Mouse (Mus musculus) kidney, embryonic 14.5 days (tissue): ENCODE results near the gene Ubl4a. TPM values are rescaled to one million over a fixed set of nuclear protein-coding genes. Genes with fewer than 3 reads are reported as not detected.
"Not testable (repeated sequence)": the region's sequence is repeated elsewhere in the genome, so short reads cannot be mapped to it uniquely, and the experiment has no call there.

Experiments used
- ATAC-seq: fragments of 200-750 bp; cut with Nextera tagmentation; 2 replicates; pipeline ENCODE4 v1.8.0; 2017; ENCODE audit warnings: moderate number of reproducible peaks, mild to moderate bottlenecking, moderate TSS enrichment, moderate library complexity; ENCODE audit not compliant: low FRiP score, low TSS enrichment
- H3K27ac ChIP-seq: fragments of 300-500 bp; sonication (generic); 2 replicates; pipeline ENCODE4 v1.5.1; 2014; ENCODE audit warnings: low read depth, mild to moderate bottlenecking, low read length, moderate library complexity, mixed read lengths
- H3K27me3 ChIP-seq: fragments of 300-500 bp; sonication (generic); 2 replicates; pipeline ENCODE4 v1.6.1; 2014; ENCODE audit warnings: mild to moderate bottlenecking, low read length; ENCODE audit not compliant: control insufficient read depth, insufficient read depth
- H3K36me3 ChIP-seq: fragments of 300-500 bp; sonication (generic); 2 replicates; pipeline ENCODE4 v1.6.1; 2014; ENCODE audit warnings: low read length, mixed read lengths; ENCODE audit not compliant: control insufficient read depth, insufficient read depth
- H3K4me1 ChIP-seq: fragments of 300-500 bp; sonication (generic); 2 replicates; pipeline ENCODE4 v1.6.1; 2014; ENCODE audit warnings: low read length, mixed read lengths; ENCODE audit not compliant: control insufficient read depth, insufficient read depth
- H3K4me2 ChIP-seq: fragments of 300-500 bp; sonication (generic); replicated peaks from 2 replicates; pipeline ENCODE4 v1.6.1; 2014; ENCODE audit warnings: low read depth, mild to moderate bottlenecking, low read length
- H3K4me3 ChIP-seq: fragments of 300-500 bp; sonication (generic); 2 replicates; pipeline ENCODE4 v1.5.1; 2014; ENCODE audit warnings: mild to moderate bottlenecking, low read length
- H3K9ac ChIP-seq: fragments of 300-500 bp; sonication (generic); 2 replicates; pipeline ENCODE4 v1.6.1; 2014; ENCODE audit warnings: low read depth, mild to moderate bottlenecking, low read length, moderate library complexity
- H3K9me3 ChIP-seq: fragments of 300-500 bp; sonication (generic); 2 replicates; pipeline ENCODE4 v1.6.1; 2016; ENCODE audit warnings: low read length; ENCODE audit not compliant: control insufficient read depth
- WGBS: fragments of 180-500 bp; shearing (Covaris S2); extraction: QIAGEN DNeasy Blood & Tissue Kit; methylation state at CpG from one replicate; pipeline ENCODE4 v1.1.7; 2014; 5-methylcytosine and 5-hydroxymethylcytosine counted together
- polyA plus RNA-seq: library from polyadenylated mRNA; unstranded; fragments of >200 nt; fragmentation: Nextera tagmentation; extraction: Ambion mirVana; gene quantifications from 2 replicates; pipeline ENCODE4 v1.2.1, GENCODE M21; 2014

Gene Ubl4a
- polyA plus RNA-seq, 1 experiment from 2014 or later: 74.6 TPM

DNA sequence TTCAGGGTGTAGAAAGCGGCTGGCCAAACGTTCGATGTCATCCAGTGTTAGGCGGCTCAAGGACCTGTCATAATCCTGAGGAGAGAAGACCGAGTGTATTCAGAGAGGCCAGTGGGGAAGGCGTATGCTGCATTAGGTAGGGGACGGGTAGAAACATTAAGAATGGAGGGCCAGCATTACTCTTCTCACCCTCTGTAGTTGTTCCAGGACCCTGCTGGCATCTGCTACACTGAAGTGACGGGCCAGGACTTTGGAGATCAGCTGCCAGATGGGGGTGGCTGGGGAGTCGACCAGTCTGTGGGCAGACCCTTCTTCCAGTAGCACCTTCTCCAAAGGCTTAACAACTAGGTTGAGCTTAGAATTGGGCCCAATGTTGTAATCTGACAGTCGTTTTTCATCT, 5.5 kb downstream of the Ubl4a start:
- H3K27ac ChIP-seq: peak overlapping the region; percentile 67; the same call in 1 of the 2 replicates
- 66% methylated on average over 10 of the region's 10 CpGs for WGBS

GRCm38 (mm10) chrX:74359171-74359570, 13.8 kb downstream of the Ubl4a start:
- Histone ChIP-seq H3K27ac (no peak overlapping the region), H3K27me3 (no peaks in the 10 kb centered on the region), H3K4me1 (no peaks in the 10 kb centered on the region), H3K9me3 (no peaks in the 10 kb centered on the region), H3K9ac (no peak overlapping the region), H3K36me3 (no peaks in the 10 kb centered on the region), H3K4me2 (no peak overlapping the region), H3K4me3 (no peak overlapping the region)
- 48% methylated on average over 11 of the region's 11 CpGs for WGBS
- no peak for ATAC-seq

More for the DNA sequence above, 5.5 kb downstream of the Ubl4a start:
- H3K4me1 ChIP-seq: no peaks in the 10 kb centered on the region
- peaks cover 2% of the 10 kb centered on the region; the same call in 1 of the 2 replicates for H3K36me3 ChIP-seq
- H3K9ac ChIP-seq: peak overlapping the region; percentile 79; the same call in 1 of the 2 replicates
- H3K4me2 ChIP-seq: peak overlapping the region; percentile 47
- no peak for ATAC-seq
- peak overlapping the region; percentile 56 for H3K4me3 ChIP-seq
- H3K27me3 ChIP-seq: no peaks in the 10 kb centered on the region
- H3K9me3 ChIP-seq: no peaks in the 10 kb centered on the region

DNA sequence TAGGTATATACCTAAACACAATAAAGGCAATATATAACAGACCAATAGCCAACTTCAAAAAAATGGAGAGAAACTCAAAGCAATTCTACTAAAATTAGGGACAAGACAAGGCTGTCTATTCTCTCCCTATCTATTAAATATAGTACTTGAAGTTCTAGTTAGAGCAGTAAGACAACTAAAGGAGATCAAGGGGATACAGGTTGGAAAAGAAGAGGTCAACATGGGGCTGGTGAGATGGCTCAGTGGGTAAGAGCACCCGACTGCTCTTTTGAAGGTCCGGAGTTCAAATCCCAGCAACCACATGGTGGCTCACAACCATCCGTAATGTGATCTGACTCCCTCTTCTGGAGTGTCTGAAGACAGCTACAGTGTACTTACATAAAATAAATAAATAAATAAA, 15.9 kb downstream of the Ubl4a start:
- H3K9me3 ChIP-seq, H3K27me3 ChIP-seq, H3K36me3 ChIP-seq, H3K9ac ChIP-seq, H3K27ac ChIP-seq, ATAC-seq, H3K4me1 ChIP-seq, H3K4me2 ChIP-seq, H3K4me3 ChIP-seq: not testable (repeated sequence)
- WGBS: 92% methylated on average over 2 of the region's 3 CpGs

DNA sequence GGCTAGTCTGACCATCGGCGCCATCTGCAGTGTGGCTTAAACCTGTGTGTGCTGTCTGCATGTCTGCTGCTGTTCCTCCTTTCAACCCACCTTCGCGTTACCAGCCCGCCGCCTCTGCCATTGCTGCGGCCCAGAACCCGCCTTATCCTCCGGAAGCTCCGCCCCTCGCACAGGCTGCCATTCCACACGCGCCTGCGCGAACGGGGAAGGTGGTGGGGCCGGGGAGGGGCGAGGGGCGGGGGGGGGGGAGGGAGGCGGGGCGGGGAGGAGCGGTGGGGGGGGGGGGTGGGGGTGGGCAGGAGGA, 19.6 kb downstream of the Ubl4a start, which contains the start of gene Lage3:
Gene Lage3 (minus strand): TSS at position 152 of the 304 bp plus-strand sequence.
- no peaks in the 10 kb centered on the region for H3K36me3 ChIP-seq
- H3K27me3 ChIP-seq: no peaks in the 10 kb centered on the region
- peak; percentile 86 for ATAC-seq
- 24% methylated on average over 9 of the region's 22 CpGs for WGBS
- no peak within 1 kb of the TSS for H3K27ac ChIP-seq
- H3K4me1 ChIP-seq: no peaks in the 10 kb centered on the region
- no peaks in the 10 kb centered on the region for H3K9me3 ChIP-seq
- H3K4me2 ChIP-seq: peak within 1 kb of the TSS; percentile 60
- H3K4me3 ChIP-seq: peak within 1 kb of the TSS; percentile 46
- H3K9ac ChIP-seq: peak within 1 kb of the TSS; percentile 60

DNA sequence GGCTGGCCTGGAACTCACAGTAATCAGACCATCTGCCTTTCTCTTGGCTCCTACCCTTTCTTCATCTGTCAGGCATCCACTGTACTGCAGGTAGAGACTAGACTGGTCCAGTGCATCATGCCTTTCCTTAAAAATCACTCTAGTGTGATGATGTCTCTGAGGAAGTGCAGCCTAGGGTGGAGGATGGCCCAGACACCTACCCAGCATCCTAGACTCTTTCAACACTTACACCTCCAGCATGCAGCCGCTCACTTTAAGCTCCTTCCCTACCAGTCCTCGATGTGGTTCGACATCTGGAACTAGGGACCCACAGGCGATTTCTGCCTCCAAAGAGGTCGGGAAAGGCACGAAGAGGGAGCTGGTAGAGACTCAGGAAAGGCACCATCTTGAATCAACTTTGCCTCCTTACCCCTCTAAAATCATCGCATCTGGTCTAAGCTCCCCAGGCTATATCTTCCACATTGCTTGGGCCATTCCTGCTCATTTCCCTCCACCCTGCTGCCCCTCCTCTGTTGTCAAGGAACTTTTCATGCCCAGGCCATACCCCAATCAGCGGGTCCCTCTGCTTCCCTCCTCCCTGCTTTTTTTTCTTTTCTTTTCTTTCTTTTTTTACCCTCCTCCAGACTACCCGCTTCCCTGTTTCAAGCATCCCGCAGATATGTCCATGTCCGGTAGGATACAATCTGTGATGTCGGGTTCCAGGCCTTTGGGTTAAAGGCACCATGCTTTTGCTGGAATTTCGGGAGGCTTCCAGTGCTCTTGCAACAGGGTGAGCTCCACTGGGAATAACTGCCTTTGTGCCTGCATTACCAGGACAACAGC, 20.2 kb downstream of the Ubl4a start:
- Histone ChIP-seq H3K4me2 (peak overlapping the region; percentile 60), H3K27ac (no peak overlapping the region), H3K9ac (peak overlapping the region; percentile 60), H3K4me1 (no peaks in the 10 kb centered on the region), H3K9me3 (no peaks in the 10 kb centered on the region), H3K36me3 (no peaks in the 10 kb centered on the region), H3K27me3 (no peaks in the 10 kb centered on the region), H3K4me3 (peak overlapping the region; percentile 46)
- peak; percentile 70 for ATAC-seq
- 33% methylated on average over 13 of the region's 13 CpGs for WGBS

GRCm38 (mm10) chrX:74330166-74330930, 42.7 kb downstream of the Ubl4a start:
- peak overlapping the region; percentile 63; the same call in 1 of the 2 replicates for H3K9ac ChIP-seq
- H3K4me1 ChIP-seq: 0 out of 2 replicates have a peak, but pooled peaks cover 4% of the 10 kb centered on the region
- H3K27me3 ChIP-seq: no peaks in the 10 kb centered on the region
- H3K4me2 ChIP-seq: peak overlapping the region; percentile 66
- ATAC-seq: no peak
- H3K9me3 ChIP-seq: no peaks in the 10 kb centered on the region
- WGBS: 43% methylated on average over 2 of the region's 2 CpGs
- H3K27ac ChIP-seq: no peak overlapping the region
- H3K36me3 ChIP-seq: peaks cover 3% of the 10 kb centered on the region; the same call in 1 of the 2 replicates
- H3K4me3 ChIP-seq: peak overlapping the region; percentile 43; the same call in 1 of the 2 replicates

GRCm38 (mm10) chrX:74329215-74329671, 43.8 kb downstream of the Ubl4a start:
- H3K27ac ChIP-seq: no peak overlapping the region
- no peaks in the 10 kb centered on the region for H3K9me3 ChIP-seq
- H3K4me3 ChIP-seq: peak overlapping the region; percentile 43
- WGBS: 29% methylated on average over 10 of the region's 10 CpGs
- peak overlapping the region; percentile 66 for H3K4me2 ChIP-seq
- ATAC-seq: peak; percentile 57
- H3K27me3 ChIP-seq: no peaks in the 10 kb centered on the region
- peak overlapping the region; percentile 63 for H3K9ac ChIP-seq
- H3K36me3 ChIP-seq: peaks cover 3% of the 10 kb centered on the region; the same call in 1 of the 2 replicates
- 0 out of 2 replicates have a peak, but pooled peaks cover 4% of the 10 kb centered on the region for H3K4me1 ChIP-seq

DNA sequence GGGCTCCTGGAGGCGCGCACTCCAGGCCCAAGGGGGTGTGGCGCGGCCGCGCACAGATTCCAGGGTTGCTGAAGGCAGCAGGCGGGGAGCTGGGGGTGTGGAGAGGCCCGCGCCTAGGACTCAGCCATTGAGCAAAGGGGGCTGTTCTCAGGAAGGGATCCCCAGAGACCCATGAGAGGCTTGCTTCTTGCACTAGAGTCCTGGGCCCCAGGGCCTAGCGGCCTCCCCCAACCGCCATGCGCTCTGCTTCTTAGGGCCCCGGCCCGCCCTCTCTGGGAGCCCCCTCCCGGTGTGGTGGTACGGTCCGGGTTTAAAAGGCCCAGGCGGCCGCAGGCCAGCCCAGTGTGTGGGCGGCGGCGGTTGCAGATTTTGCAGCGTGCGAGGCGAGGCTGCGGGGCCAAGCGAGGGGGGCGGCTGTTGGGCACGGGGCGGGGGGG, 44.3 kb downstream of the Ubl4a start, which contains the start of gene Plxna3:
Gene Plxna3 (plus strand): TSS at position 342 of the 437 bp plus-strand sequence.
- Histone ChIP-seq H3K4me3 (peak within 1 kb of the TSS; percentile 43), H3K9ac (peak within 1 kb of the TSS; percentile 63), H3K4me1 (0 out of 2 replicates have a peak, but pooled peaks cover 4% of the 10 kb centered on the region), H3K9me3 (no peaks in the 10 kb centered on the region), H3K27me3 (no peaks in the 10 kb centered on the region), H3K36me3 (peaks cover 3% of the 10 kb centered on the region; the same call in 1 of the 2 replicates), H3K27ac (peak within 1 kb of the TSS; percentile 37; the same call in 1 of the 2 replicates), H3K4me2 (peak within 1 kb of the TSS; percentile 66)
- 33% methylated on average over 26 of the region's 30 CpGs for WGBS
- ATAC-seq: peak; percentile 96
